Mouse (Mus musculus): ENCODE measurements around the gene Rad9a.

Rad9a gene

GRCm38 (mm10) chr19:4192251-4192985, 9.0 kb downstream of the Rad9a start:
- DNase-seq = no peak

GRCm38 (mm10) chr19:4191528-4192250, 9.8 kb downstream of the Rad9a start, which contains the start of gene Ppp1ca:
Ppp1ca (plus strand) TSS chr19:4192065.
- peak; percentile 93 for DNase-seq

- DNase-seq = no peak
Measured at GRCm38 (mm10) chr19:4190831-4191334, 10.6 kb downstream of the Rad9a start, which contains the start of gene Tbc1d10c. Tbc1d10c (minus strand) TSS chr19:4191284.

GRCm38 (mm10) chr19:4189051-4189620, 12.3 kb downstream of the Rad9a start:
- DNase-seq = no peak

GRCm38 (mm10) chr19:4187303-4187702, 14.2 kb downstream of the Rad9a start:
- no peak for DNase-seq

- no peak for DNase-seq
Measured at GRCm38 (mm10) chr19:4184976-4185975, 16.2 kb downstream of the Rad9a start.

GRCm38 (mm10) chr19:4183689-4184088, 17.8 kb downstream of the Rad9a start:
- DNase-seq = no peak

GRCm38 (mm10) chr19:4181892-4182291, 19.6 kb downstream of the Rad9a start:
- no peak for DNase-seq

GRCm38 (mm10) chr19:4180411-4180810, 21.1 kb downstream of the Rad9a start:
- no peak for DNase-seq

- DNase-seq = no peak
Measured at GRCm38 (mm10) chr19:4175368-4175947, 26.0 kb downstream of the Rad9a start, which contains the start of gene Carns1. Carns1 (minus strand) TSS chr19:4175479.

- no peak for DNase-seq
Measured at GRCm38 (mm10) chr19:4172925-4173324, 28.5 kb downstream of the Rad9a start.

- no peak for DNase-seq
Measured at GRCm38 (mm10) chr19:4171393-4172290, 29.8 kb downstream of the Rad9a start.

GRCm38 (mm10) chr19:4170723-4171392, 30.6 kb downstream of the Rad9a start:
- peak; percentile 24 for DNase-seq

GRCm38 (mm10) chr19:4169810-4170209, 31.7 kb downstream of the Rad9a start:
- no peak for DNase-seq

- DNase-seq = peak; percentile 100
Measured at GRCm38 (mm10) chr19:4169378-4169784, 32.1 kb downstream of the Rad9a start.

- no peak for DNase-seq
Measured at GRCm38 (mm10) chr19:4166678-4167476, 34.6 kb downstream of the Rad9a start.

GRCm38 (mm10) chr19:4164721-4165120, 36.7 kb downstream of the Rad9a start:
- no peak for DNase-seq

- DNase-seq = no peak
Measured at GRCm38 (mm10) chr19:4164100-4164499, 37.4 kb downstream of the Rad9a start.

- DNase-seq = no peak
Measured at GRCm38 (mm10) chr19:4163543-4163887, 37.9 kb downstream of the Rad9a start.

All from cerebellum, adult 8-10 months (tissue).